Mouse (Mus musculus) forebrain, embryonic 11.5 days (tissue): Measurements from ENCODE around the gene Nectin2. TPM values are rescaled to one million over a fixed set of nuclear protein-coding genes. Genes with fewer than 3 reads are reported as not detected.
A peak's percentile ranks its signal among the peaks of the same experiment; 100 is the strongest.

Experiments used
- ATAC-seq: fragments of 200-750 bp; cut with Nextera tagmentation; replicated peaks from 2 replicates; pipeline ENCODE4 v1.8.0; 2017; ENCODE audit warnings: moderate TSS enrichment; ENCODE audit not compliant: low FRiP score
- DNase-seq: peaks from one replicate; pipeline ENCODE4 v3.0.0-alpha.2; 2017; ENCODE audit warnings: low spot score
- H3K27ac ChIP-seq: fragments of 300-500 bp; sonication (generic); 2 replicates; pipeline ENCODE4 v1.5.1; 2014; ENCODE audit warnings: low read depth, low read length
- H3K27me3 ChIP-seq: fragments of 300-500 bp; sonication (generic); 2 replicates; pipeline ENCODE4 v1.6.1; 2014; ENCODE audit warnings: mild to moderate bottlenecking, low read length, mixed read lengths; ENCODE audit not compliant: control insufficient read depth, insufficient read depth
- H3K36me3 ChIP-seq: fragments of 300-500 bp; sonication (generic); 2 replicates; pipeline ENCODE4 v1.6.1; 2014; ENCODE audit warnings: mild to moderate bottlenecking, low read length, moderate library complexity, mixed read lengths; ENCODE audit not compliant: control insufficient read depth, insufficient read depth
- H3K4me1 ChIP-seq: fragments of 300-500 bp; sonication (generic); replicated peaks from 2 replicates; pipeline ENCODE4 v1.6.1; 2014; ENCODE audit warnings: low read length, mixed read lengths; ENCODE audit not compliant: control insufficient read depth, insufficient read depth
- H3K4me2 ChIP-seq: fragments of 300-500 bp; sonication (generic); 2 replicates; pipeline ENCODE4 v1.6.1; 2014; ENCODE audit warnings: low read depth, mild to moderate bottlenecking, low read length, moderate library complexity, mixed read lengths; ENCODE audit not compliant: severe bottlenecking
- H3K4me3 ChIP-seq: fragments of 300-500 bp; sonication (generic); 2 replicates; pipeline ENCODE4 v1.5.1; 2014; ENCODE audit warnings: low read depth, low read length
- H3K9ac ChIP-seq: fragments of 300-500 bp; sonication (generic); 2 replicates; pipeline ENCODE4 v1.6.1; 2014; ENCODE audit warnings: low read length
- H3K9me3 ChIP-seq: fragments of 300-500 bp; sonication (generic); 2 replicates; pipeline ENCODE4 v1.6.1; 2016; ENCODE audit warnings: low read length, mixed read lengths; ENCODE audit not compliant: control insufficient read depth
- WGBS: fragments of 180-500 bp; shearing (Covaris S2); extraction: QIAGEN DNeasy Blood & Tissue Kit; methylation state at CpG from one replicate; pipeline ENCODE4 v1.1.7; 2014; 5-methylcytosine and 5-hydroxymethylcytosine counted together
- polyA plus RNA-seq: library from polyadenylated mRNA; unstranded; fragments of >200 nt; fragmentation: Nextera tagmentation; extraction: Ambion mirVana; gene quantifications from 2 replicates; pipeline ENCODE4 v1.2.1, GENCODE M21; 2014

Nectin2 gene
- polyA plus RNA-seq, 1 experiment from 2014 or later: 56.0 TPM

DNA sequence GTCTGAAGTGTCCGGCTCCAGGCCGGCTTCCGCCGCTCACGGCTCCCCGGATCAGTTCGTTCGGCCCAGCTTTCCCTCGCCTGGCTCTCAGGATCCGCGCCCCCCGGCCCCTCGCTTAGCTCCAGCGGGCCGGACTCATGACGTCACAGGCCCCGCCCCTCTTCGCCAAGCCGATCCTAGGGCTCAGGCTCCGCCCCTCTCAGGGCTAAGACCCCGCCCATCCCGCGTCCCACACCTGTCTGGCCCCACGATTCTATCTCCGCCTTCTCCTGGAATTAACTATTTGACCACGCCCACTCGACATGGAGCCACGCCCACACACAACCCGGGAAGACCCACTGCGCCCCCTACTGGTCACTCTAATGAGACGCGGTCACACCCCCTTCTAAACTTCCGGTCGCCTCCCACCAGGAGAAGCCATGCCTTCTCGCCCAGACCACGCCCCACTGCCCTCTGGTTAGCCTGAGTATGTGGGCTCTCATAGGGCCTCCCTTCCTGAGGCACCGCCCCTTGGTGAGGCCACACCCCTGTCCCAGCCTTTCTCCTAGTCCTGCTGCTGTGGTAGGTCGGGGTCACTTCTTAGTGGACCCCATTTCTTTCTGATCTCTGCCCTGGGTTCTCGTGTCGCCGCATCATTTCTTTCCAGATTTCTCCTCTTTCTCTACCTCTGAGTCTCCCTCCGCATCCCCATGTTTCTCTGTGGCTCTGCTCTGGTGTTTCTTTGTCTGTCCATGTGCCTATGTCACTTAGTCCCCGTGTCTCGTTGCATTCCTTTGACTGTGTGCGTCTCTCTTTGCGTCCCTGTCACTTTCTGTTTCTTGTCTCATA, 680 bp downstream of the Nectin2 start:
- Histone ChIP-seq H3K9ac (peak overlapping the region; percentile 86), H3K4me2 (peak overlapping the region; percentile 90), H3K27me3 (no peaks in the 10 kb centered on the region), H3K9me3 (no peaks in the 10 kb centered on the region), H3K4me3 (peak overlapping the region; percentile 74), H3K4me1 (peaks cover 10% of the 10 kb centered on the region), H3K27ac (peak overlapping the region; percentile 51; the same call in 1 of the 2 replicates), H3K36me3 (no peaks in the 10 kb centered on the region)
- WGBS: under 1% methylated on average over 46 of the region's 46 CpGs
- DNase-seq: peak; percentile 99
- ATAC-seq: peak; percentile 96

DNA sequence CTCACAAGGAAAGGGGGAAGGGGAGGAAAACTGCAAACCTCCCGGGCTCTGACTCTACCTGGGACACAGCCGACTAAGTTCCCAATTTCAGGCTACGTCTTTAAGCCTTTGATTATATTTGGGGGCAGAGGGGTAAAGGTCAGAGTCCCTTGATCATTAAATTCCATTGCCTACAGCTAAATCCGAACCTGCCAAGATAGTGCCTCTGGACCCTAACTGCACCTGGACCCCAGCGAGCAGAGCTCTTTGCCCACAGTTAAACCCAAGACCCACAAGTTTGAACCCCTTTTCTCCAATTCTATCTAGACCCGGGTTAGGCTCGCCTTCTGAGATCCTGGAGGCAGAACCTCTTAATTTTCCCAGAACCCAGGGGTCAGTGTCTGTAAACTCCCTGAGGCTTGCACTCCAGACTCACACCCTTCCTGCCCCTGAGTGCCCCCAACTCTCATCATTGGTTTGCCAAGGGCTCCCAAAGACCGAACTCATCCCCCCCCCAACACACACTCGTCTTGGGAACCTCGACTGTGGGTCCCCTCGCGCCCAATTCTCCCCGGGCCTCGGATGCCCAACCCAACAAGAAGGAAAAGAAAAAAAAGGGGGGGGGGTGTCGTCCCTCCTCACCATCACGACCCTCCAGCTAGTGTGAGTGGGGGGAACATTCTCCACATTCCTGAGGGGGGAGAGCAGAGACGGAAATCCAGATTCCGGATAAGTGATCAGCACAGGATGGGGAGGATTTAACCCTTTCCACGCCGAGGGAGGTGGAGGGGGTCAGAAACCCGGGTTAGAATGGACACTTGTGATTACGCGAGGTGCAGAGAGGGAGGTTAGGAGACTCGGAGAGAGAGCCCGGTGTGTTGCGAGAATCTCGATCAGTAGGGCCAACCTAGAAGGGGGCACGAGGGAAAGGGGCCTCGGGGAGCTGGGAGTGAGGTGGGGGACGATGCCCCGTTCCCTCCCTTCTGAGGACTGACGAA, 1.8 kb downstream of the Nectin2 start:
- no peaks in the 10 kb centered on the region for H3K27me3 ChIP-seq
- peak overlapping the region; percentile 74 for H3K4me3 ChIP-seq
- H3K4me1 ChIP-seq: peaks cover 10% of the 10 kb centered on the region
- ATAC-seq: peak; percentile 6; the same call in 1 of the 2 replicates
- no peaks in the 10 kb centered on the region for H3K9me3 ChIP-seq
- peak overlapping the region; percentile 86 for H3K9ac ChIP-seq
- peak overlapping the region; percentile 90 for H3K4me2 ChIP-seq
- peak; percentile 72 for DNase-seq
- H3K36me3 ChIP-seq: no peaks in the 10 kb centered on the region; the same call in 1 of the 2 replicates
- WGBS: under 1% methylated on average over 32 of the region's 32 CpGs
- H3K27ac ChIP-seq: peak overlapping the region; percentile 51; the same call in 1 of the 2 replicates

DNA sequence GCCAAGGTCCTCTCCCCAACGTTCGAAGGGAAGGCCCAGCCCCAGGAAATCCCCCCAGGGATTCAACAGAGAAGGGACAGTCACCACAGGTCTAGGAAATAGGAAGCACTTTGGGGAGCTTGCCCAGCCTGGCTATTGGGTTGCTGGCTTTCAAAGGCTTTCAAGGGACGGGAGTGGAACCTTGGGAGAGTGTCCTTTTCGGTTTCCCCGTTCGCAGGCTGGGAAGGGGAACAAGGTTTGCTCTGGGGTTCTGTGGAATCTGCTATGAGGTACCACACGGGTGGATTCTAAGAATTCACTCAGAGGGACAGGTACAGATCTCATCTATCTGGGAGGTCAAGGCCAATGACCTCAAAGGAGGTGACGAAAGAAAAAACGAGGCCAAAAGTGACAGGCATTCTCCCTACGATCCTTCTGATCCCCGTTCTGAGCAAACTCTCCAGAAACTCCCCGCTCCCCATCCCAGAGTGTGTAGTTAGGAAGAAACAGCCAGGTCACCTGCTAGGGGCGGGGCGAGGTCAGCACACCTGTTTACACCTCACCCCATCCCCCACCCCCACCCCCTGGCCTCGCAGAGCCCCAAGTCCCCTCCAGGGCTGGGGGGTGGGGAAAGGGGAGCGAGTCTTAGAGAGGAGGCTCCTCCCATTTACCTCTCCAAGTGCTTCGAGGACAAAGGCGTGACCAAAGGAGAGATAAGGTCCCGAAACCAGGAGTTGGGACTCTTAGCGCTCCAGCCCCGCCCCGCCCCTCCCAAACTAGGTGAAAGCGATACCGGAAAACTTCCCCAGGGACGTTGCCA, 2.7 kb downstream of the Nectin2 start:
- Histone ChIP-seq H3K27ac (peak overlapping the region; percentile 18; the same call in 1 of the 2 replicates), H3K36me3 (no peaks in the 10 kb centered on the region; the same call in 1 of the 2 replicates), H3K4me2 (peak overlapping the region; percentile 90), H3K4me1 (peaks cover 10% of the 10 kb centered on the region), H3K9ac (peak overlapping the region; percentile 86), H3K9me3 (no peaks in the 10 kb centered on the region), H3K27me3 (no peaks in the 10 kb centered on the region), H3K4me3 (peak overlapping the region; percentile 74)
- 4% methylated on average over 25 of the region's 25 CpGs for WGBS
- DNase-seq (no peak), ATAC-seq (no peak)

DNA sequence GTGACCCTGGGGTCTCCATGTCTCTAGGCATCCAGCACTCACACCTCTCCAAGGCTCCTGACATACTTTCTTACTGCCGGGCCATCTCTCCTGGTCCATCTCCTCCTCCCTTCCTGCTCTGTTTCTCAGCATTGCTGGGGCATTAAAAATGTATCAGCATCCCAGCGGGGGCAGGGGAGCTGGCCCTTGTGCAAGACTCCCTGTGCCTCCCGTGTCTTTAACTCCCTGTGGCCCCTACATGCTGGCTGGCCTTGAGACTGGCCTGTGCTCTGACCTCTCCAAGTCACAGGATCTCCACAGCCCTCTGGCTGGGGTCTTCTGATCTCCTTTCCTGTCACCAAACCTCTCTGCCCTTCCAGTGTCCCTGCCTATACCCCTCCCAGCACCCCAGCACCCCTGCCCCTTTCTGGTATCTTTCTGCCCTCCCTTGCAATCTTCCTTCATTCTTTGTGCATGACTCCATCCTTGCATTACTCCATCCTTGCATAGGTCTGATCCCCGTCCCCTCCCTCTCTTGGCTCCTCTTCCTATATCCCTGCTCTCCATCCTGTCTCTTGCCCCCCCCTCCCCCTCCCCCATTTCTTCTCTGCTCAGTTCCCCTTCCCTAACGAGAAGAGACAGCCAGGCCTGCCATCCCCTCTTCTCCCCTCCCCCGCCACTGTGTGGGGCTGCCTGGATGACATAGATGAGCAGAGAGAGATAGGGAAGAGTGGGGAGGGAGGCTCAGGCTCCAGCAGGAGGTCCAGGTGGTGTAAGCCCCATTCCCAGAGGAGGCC, 3.7 kb downstream of the Nectin2 start:
- no peaks in the 10 kb centered on the region for H3K9me3 ChIP-seq
- ATAC-seq (no peak), DNase-seq (no peak)
- peaks cover 10% of the 10 kb centered on the region for H3K4me1 ChIP-seq
- H3K9ac ChIP-seq: no peak overlapping the region
- no peak overlapping the region for H3K4me3 ChIP-seq
- H3K36me3 ChIP-seq: no peaks in the 10 kb centered on the region; the same call in 1 of the 2 replicates
- no peak overlapping the region for H3K4me2 ChIP-seq
- WGBS: 42% methylated on average over 6 of the region's 6 CpGs
- H3K27me3 ChIP-seq: no peaks in the 10 kb centered on the region
- no peak overlapping the region for H3K27ac ChIP-seq

DNA sequence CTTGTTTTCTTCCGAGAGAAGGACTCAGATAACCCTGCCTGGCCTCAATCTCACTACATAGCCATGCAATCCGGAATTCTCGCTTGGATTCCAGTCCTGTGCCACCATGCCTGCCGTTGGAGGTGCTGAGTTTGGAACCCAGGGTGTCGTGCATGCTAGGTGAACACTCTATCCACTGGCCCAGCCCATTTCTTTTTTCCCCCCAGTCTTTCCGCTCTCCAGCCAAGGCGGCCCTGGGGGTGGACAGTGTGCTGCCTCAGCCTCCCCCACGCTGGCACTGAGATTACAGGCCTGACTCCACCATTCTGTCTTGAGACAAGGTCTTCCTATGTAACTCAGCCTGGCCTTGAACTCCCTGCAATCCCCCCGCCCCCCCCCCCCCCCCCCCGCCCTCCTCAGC, 4.3 kb downstream of the Nectin2 start:
- no peak overlapping the region for H3K4me3 ChIP-seq
- H3K9me3 ChIP-seq: no peaks in the 10 kb centered on the region
- ATAC-seq (no peak), DNase-seq (no peak)
- H3K36me3 ChIP-seq: no peaks in the 10 kb centered on the region; the same call in 1 of the 2 replicates
- 85% methylated on average over 8 of the region's 10 CpGs for WGBS
- H3K27ac ChIP-seq: no peak overlapping the region
- peaks cover 10% of the 10 kb centered on the region for H3K4me1 ChIP-seq
- H3K4me2 ChIP-seq: no peak overlapping the region
- H3K27me3 ChIP-seq: no peaks in the 10 kb centered on the region
- H3K9ac ChIP-seq: no peak overlapping the region

DNA sequence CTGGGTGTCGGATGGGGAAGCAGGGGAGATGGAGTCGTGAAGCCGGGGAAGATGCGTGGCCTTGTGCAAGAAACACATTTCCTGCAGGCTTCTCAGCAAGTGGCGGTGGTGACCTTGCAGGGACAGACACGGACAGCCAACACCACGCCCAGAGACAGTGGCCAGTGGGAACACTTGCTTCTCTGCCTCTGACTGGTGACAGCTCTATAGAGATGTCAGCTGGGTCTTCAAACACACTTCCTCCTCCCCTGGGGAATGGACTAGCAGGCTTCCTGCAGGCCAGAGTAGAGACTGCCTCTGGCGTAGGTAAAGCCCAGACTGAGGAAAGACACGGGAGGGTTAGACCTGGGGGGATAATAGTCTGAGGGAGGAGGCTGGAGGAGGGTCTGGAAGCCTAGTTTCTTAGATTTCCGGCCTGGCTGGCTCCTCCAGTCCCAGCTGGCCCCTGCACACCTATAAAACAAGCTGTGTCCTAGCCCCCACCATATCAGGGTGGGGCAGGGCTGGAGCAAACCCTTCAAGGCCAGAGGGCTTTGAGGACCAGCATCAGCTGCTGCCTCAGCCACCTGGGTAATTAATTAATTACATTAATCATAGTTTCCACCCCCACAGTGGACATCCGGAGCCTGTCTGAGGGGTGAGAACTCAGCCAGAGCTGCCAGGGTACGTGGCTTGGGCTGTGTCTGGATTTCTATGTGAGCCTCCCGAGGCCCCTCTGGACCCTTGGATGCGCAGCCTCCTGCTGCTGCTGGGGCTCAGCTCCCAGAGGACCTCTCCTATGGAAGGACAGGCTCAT, 5.5 kb downstream of the Nectin2 start:
- Histone ChIP-seq H3K36me3 (no peaks in the 10 kb centered on the region; the same call in 1 of the 2 replicates), H3K27ac (no peak overlapping the region), H3K4me2 (no peak overlapping the region), H3K4me1 (peaks cover 8% of the 10 kb centered on the region), H3K9me3 (no peaks in the 10 kb centered on the region), H3K4me3 (no peak overlapping the region), H3K9ac (no peak overlapping the region), H3K27me3 (no peaks in the 10 kb centered on the region)
- DNase-seq (no peak), ATAC-seq (no peak)
- 80% methylated on average over 14 of the region's 14 CpGs for WGBS

DNA sequence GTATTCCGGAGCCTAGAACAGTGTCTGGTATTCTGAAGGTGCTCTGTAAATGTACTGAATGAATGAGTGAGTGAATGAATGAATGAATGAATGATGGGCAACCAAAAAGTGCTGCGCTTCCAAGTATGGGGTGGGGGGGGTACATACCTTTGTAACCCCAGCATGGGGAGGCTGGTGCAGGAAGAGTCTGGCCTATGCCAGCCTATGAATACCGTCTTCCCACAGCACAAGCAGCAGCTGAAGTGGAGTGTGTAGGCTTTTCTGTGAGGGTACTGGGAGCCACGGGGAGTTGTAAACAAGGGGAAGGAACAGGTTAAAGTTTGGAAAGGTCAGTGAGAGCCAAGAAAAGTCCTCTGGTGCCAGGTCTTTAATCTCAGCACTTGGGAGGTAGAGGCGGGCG, 6.5 kb downstream of the Nectin2 start:
- H3K27me3 ChIP-seq: no peaks in the 10 kb centered on the region
- H3K27ac ChIP-seq: no peak overlapping the region
- no peak overlapping the region for H3K9ac ChIP-seq
- WGBS: 93% methylated on average over 6 of the region's 6 CpGs
- peaks cover 8% of the 10 kb centered on the region for H3K4me1 ChIP-seq
- H3K9me3 ChIP-seq: no peaks in the 10 kb centered on the region
- H3K4me3 ChIP-seq: no peak overlapping the region
- no peak overlapping the region for H3K4me2 ChIP-seq
- no peaks in the 10 kb centered on the region; the same call in 1 of the 2 replicates for H3K36me3 ChIP-seq
- DNase-seq: no peak
- ATAC-seq: no peak
